In the genomic region with DNA sequence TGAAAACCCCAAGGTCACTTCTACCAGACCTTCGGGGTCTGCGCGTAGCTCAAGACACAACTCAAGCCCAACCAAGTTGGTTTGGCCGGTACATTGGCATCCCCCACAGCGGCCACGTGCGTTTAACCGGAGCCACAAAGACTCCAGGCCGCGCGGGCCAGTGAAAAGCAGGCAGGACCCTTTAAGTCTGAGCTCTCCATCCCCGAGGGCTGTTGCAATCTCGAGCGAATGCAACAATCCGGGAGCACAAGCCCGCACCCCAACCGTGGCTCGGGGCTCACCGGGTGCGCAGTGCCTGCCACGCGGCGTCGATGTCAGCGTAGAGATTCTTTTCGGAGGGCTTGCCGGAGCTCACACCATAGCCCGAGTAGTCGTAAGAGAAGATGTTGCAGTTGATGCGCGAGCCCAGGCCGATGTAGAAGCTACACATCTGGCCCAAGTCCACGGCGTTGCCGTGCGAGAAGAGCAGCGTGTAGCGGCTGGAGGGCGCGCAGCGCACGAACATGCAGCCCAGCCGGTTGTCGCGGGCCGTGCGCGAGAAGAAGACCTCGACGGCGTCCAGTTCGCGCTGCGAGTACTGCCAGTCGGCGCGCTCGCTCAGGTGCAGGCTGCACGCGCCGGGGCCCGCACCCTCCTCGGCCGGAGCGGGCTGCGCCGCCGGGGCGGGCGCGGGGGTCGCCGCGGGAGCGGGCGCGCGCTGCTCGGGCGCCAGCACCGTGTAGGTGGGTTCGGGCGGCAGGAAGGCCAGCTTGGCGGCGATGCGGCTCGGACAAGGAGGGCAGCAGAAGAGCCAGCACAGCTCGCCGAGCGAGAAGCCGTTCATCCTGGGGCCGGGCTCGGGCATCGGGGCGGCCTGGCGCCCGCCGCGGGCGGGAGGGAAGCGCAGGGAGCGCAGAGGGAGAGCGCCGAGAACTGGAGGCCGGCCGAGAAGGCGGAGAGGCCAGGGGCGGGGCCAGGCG, we compare ENCODE assay signal across 8 mouse cellular contexts. TPM values are rescaled to one million over a fixed set of nuclear protein-coding genes. Genes with fewer than 3 reads are reported as not detected.
DNase-seq lines count a peak whose midpoint lies in the region; ATAC-seq and TF ChIP-seq lines count a peak whose summit lies in the region.

A gene (minus strand): TSS at position 893 of the 959 bp plus-strand sequence.

- H3K79me2 ChIP-seq in myocyte (ENCODE audit: control insufficient read depth, insufficient read depth), result peaks cover 51% of the 10 kb centered on the region

- DNase-seq in urinary bladder, adult 18-20 months (ENCODE audit: low spot score in 2 of 2), result peak; percentile 26 to 59
- no peak for DNase-seq in urinary bladder, postnatal 10 days (ENCODE audit: low spot score)
- DNase-seq in embryonic facial prominence, embryonic 10.5 days (ENCODE audit: low spot score), result peak; percentile 68
- DNase-seq in limb, embryonic 14.5 days (ENCODE audit: low spot score), result peak; percentile 46
- peak; percentile 27 to 77 for DNase-seq in spleen, postnatal 4 days (ENCODE audit: low spot score in 2 of 2)

- peak within 1 kb of the TSS; percentile 77 for H3K4me2 ChIP-seq in intestine, postnatal 0 days (replicated peaks; ENCODE audit: low read depth)
- peak within 1 kb of the TSS; percentile 91 for H3K4me2 ChIP-seq in limb, embryonic 14.5 days (replicated peaks; ENCODE audit: low read depth, low read length, severe bottlenecking)
- peak within 1 kb of the TSS; percentile 93 for H3K4me2 ChIP-seq in myocyte (ENCODE audit: low read depth)

- peak within 1 kb of the TSS; percentile 97 for H3K27ac ChIP-seq in embryonic facial prominence, embryonic 10.5 days (replicated peaks)
- H3K27ac ChIP-seq in intestine, postnatal 0 days (ENCODE audit: low read depth, low read length), result peak within 1 kb of the TSS; percentile 98
- peak within 1 kb of the TSS; percentile 87 for H3K27ac ChIP-seq in limb, embryonic 14.5 days (replicated peaks; ENCODE audit: low read depth, low read length)

- H3K36me3 ChIP-seq in embryonic facial prominence, embryonic 10.5 days (replicated peaks), result peaks cover 15% of the 10 kb centered on the region
- H3K36me3 ChIP-seq in intestine, postnatal 0 days (ENCODE audit: control insufficient read depth, insufficient read depth), result peaks cover 10% of the 10 kb centered on the region; the same call in 1 of the 2 replicates
- H3K36me3 ChIP-seq in limb, embryonic 14.5 days (ENCODE audit: control insufficient read depth, insufficient read depth, low read length), result no peaks in the 10 kb centered on the region
- H3K36me3 ChIP-seq in myocyte (ENCODE audit: control insufficient read depth, insufficient read depth), result no peaks in the 10 kb centered on the region

- 0 out of 2 replicates have a peak, but pooled peaks have one; percentile 26 for TF ChIP-seq POLR2A in limb, embryonic 14.5 days (IDR thresholded peaks at IDR 0.05; ENCODE audit: borderline replicate concordance, extremely low read depth, insufficient read depth, insufficient read length)
- TF ChIP-seq POLR2A in myocyte (IDR thresholded peaks at IDR 0.05; ENCODE audit: insufficient read length, low read depth), result peak; percentile 46

- peak within 1 kb of the TSS; percentile 87 for H3ac ChIP-seq in myocyte (ENCODE audit: control insufficient read depth, insufficient read length)

- no peaks in the 10 kb centered on the region for H3K9me3 ChIP-seq in embryonic facial prominence, embryonic 10.5 days
- H3K9me3 ChIP-seq in intestine, postnatal 0 days (ENCODE audit: control insufficient read depth), result no peaks in the 10 kb centered on the region
- no peaks in the 10 kb centered on the region for H3K9me3 ChIP-seq in limb, embryonic 14.5 days (ENCODE audit: control insufficient read depth, low read length)

- peaks cover 46% of the 10 kb centered on the region for H3K4me1 ChIP-seq in embryonic facial prominence, embryonic 10.5 days
- H3K4me1 ChIP-seq in intestine, postnatal 0 days (replicated peaks; ENCODE audit: control insufficient read depth, insufficient read depth, low read length), result peaks cover 12% of the 10 kb centered on the region; the same call in 1 of the 2 replicates
- H3K4me1 ChIP-seq in limb, embryonic 14.5 days (ENCODE audit: control insufficient read depth, insufficient read depth, low read length), result peaks cover 16% of the 10 kb centered on the region

- TF ChIP-seq CTCF in intestine, postnatal 0 days (IDR thresholded peaks at IDR 0.05; ENCODE audit: low read depth), result no peak

- peak within 1 kb of the TSS; percentile 92 for H3K4me3 ChIP-seq in embryonic facial prominence, embryonic 10.5 days
- H3K4me3 ChIP-seq in intestine, postnatal 0 days (ENCODE audit: low read depth, low read length), result peak within 1 kb of the TSS; percentile 86
- H3K4me3 ChIP-seq in limb, embryonic 14.5 days (replicated peaks; ENCODE audit: low read length), result peak within 1 kb of the TSS; percentile 83
- H3K4me3 ChIP-seq in myocyte, result peak within 1 kb of the TSS; percentile 84

- no peaks in the 10 kb centered on the region for H3K27me3 ChIP-seq in embryonic facial prominence, embryonic 10.5 days (replicated peaks; ENCODE audit: low read depth, poor library complexity, severe bottlenecking)
- H3K27me3 ChIP-seq in intestine, postnatal 0 days (replicated peaks; ENCODE audit: control insufficient read depth, insufficient read depth, low read length), result no peaks in the 10 kb centered on the region
- H3K27me3 ChIP-seq in limb, embryonic 14.5 days (ENCODE audit: control insufficient read depth, insufficient read depth, low read length), result no peaks in the 10 kb centered on the region
- no peaks in the 10 kb centered on the region for H3K27me3 ChIP-seq in myocyte (ENCODE audit: control insufficient read depth, insufficient read depth, insufficient read length)

- H3K9ac ChIP-seq in intestine, postnatal 0 days (ENCODE audit: low read depth, low read length), result peak within 1 kb of the TSS; percentile 98
- peak within 1 kb of the TSS; percentile 91 for H3K9ac ChIP-seq in limb, embryonic 14.5 days (ENCODE audit: low read depth, low read length, severe bottlenecking)

- under 1% methylated on average over 107 of the region's 109 CpGs for whole genome bisulfite sequencing in embryonic facial prominence, embryonic 10.5 days
- under 1% methylated on average over 96 of the region's 109 CpGs for WGBS in intestine, postnatal 0 days
- 0% methylated on average over 54 of the region's 109 CpGs for WGBS in limb, embryonic 14.5 days

- ATAC-seq in granulocyte monocyte progenitor cell, adult 5-6 weeks (replicated peaks; ENCODE audit: poor library complexity, severe bottlenecking), result peak; percentile 50
- ATAC-seq in intestine, postnatal 0 days, result peak; percentile 29
- ATAC-seq in limb, embryonic 14.5 days (ENCODE audit: low FRiP score, low read depth), result peak; percentile 79

TF ChIP-seq in myocyte, 11 proteins besides CTCF, POLR2A, EP300 and RAD21:
- no peak for TF ChIP-seq TCF12 (IDR thresholded peaks at IDR 0.05; ENCODE audit: insufficient read depth, poor library complexity, severe bottlenecking)
- no peak for TF ChIP-seq MYOG (IDR thresholded peaks at IDR 0.05; ENCODE audit: control insufficient read depth in 1 of 3, insufficient read depth in 1 of 3, insufficient read length in 2 of 3, low read depth in 2 of 3)
- TF ChIP-seq CEBPB (IDR thresholded peaks at IDR 0.05; ENCODE audit: insufficient read depth, poor library complexity, severe bottlenecking), result no peak
- no peak for TF ChIP-seq MAX (IDR thresholded peaks at IDR 0.05; ENCODE audit: low read depth)
- no peak for TF ChIP-seq E2F4 (IDR thresholded peaks at IDR 0.05; ENCODE audit: insufficient read depth)
- no peak for TF ChIP-seq POLR2AphosphoS2 (IDR thresholded peaks at IDR 0.05; ENCODE audit: insufficient read length, low read depth)
- no peak for TF ChIP-seq TCF3 (IDR thresholded peaks at IDR 0.05; ENCODE audit: insufficient read length, low read depth)
- peak in 2 of 3 experiments; percentile 0 to 2 for TF ChIP-seq MYOD1 (IDR thresholded peaks at IDR 0.05; ENCODE audit: control insufficient read depth in 1 of 3, insufficient read length in 2 of 3, low read depth in 2 of 3)

RNA-seq across cellular contexts. Expression of the gene that starts here (rescaled TPM):
- 41.9 and 43.3 TPM in 2 replicates for polyA plus RNA-seq in embryonic facial prominence, embryonic 10.5 days (2016; fragmentation: Nextera tagmentation; extraction: Ambion mirVana)
- 42.3 and 51.2 TPM in 2 replicates for total RNA-seq in granulocyte monocyte progenitor cell, adult 5-6 weeks (2014; fragmentation: Nextera tagmentation)
- total RNA-seq in granulocyte monocyte progenitor cell, adult 5-6 weeks (2017), result 14.9 and 18.6 TPM in 2 replicates
- 203 and 216 TPM in 2 replicates for polyA plus RNA-seq in intestine, postnatal 0 days (2015; fragmentation: Nextera tagmentation; extraction: Ambion mirVana)
- polyA plus RNA-seq in limb, embryonic 14.5 days (2012; rRNA removed), result 41.5 and 56.8 TPM in 2 replicates
- polyA plus RNA-seq in limb, embryonic 14.5 days (2014; fragmentation: Nextera tagmentation; extraction: Ambion mirVana), result 45.6 and 53.1 TPM in 2 replicates
- polyA plus RNA-seq in myocyte (2012; fragmentation: generic; extraction: Trizol), result 32.4 TPM

Comparison
In these comparisons a context has a peak if more than half of its experiments do, and no peak if none do; other contexts are left out.
1. ATAC-seq: peak in every context shown above with its lines; median percentile 79 in limb, embryonic 14.5 days; 50 in granulocyte monocyte progenitor cell, adult 5-6 weeks; 29 in intestine, postnatal 0 days.